Mouse (Mus musculus) pancreas, adult 10 weeks (tissue): ENCODE results near the gene Colgalt2. TPM values are rescaled to one million over a fixed set of nuclear protein-coding genes. Genes with fewer than 3 reads are reported as not detected.

Source experiments
- polyA plus RNA-seq: library from polyadenylated mRNA; stranded (reverse); fragments of 350-450 nt; fragmentation: Illumina TruSeq; extraction: RNeasy Lipid Tissue Mini Kit (QIAGEN cat#74804); gene quantifications from one replicate; pipeline ENCODE4 v1.2.3, GENCODE M21; 2015; ENCODE audit warnings: low read depth, low replicate concordance; ENCODE audit not compliant: insufficient read depth

The Colgalt2 gene
- 3.1 TPM for polyA plus RNA-seq

DNA sequence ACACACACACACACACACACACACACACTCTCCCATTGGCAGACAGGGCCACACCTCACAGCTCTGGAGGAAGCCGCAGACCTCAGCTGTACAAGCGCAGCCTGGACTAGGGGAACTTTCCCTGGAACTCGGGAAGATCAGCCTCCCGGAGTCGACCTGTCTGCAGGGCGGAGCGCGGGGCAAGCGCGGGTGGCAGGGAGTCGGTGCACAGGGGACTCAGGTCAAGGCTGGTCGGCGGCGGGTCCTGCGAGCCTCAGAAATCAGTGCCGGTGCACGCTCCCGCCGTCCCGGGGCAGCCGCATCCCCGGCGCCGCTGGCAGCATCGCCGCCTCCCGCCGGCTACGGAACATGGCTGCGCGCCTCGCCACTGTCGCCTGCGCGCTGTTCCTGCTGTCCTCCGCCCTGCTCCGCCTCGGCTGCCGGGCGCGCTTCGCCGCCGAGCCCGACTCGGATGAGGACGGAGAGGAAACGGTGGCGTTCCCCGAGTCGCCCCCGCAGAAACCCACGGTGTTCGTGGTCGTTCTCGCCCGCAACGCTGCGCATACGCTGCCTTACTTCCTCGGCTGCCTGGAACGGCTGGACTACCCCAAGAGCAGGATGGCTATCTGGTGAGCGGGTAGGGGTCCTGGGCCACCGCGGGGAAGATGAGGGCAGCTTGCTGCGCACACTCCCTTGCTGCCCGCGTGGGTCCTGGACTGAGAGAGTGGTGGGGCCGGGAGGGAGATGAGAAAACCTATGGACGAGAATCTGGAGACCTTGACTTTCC is at the start of gene Colgalt2:
TSS of gene Colgalt2 (plus strand) at position 41 of the 766 bp plus-strand sequence.

DNA sequence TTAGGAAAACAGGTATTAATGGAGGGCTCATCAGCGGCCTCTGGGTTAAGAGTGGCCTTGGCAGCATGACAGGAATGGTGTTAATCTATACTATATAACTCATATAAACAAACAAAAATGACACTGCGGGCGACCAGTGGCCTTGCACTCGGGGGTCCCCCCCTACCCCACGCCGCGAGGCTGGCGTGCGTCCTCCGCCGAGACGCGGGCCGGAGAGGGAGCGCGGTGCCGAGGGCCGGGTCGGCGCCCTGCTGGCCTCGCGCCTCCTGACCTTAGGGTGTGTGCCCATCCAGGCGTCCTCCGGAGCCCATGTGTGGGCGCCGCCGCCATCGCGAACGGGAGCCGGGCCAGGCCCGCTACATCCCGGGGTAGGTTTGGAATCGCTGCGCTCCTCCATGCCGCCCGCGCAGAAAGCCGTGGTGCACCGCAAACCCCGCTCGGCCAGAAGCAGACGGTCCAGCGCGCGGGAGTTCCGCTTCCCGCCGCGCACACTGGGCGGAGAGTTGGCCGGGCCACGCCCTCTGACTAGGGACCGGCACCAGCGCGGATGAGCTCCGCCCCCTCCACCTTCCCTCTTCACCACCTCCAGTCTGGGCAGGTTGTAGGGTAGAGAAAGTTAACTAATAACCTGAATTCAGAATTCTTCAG is 13.3 kb upstream of the Colgalt2 start, which contains the start of gene Tsen15:
TSS of gene Tsen15 (minus strand) at position 501 of the 648 bp plus-strand sequence.

Other genes starting within 250 kb of the Colgalt2 start
- gene Tsen15, start 13.1 kb upstream of the Colgalt2 start, polyA plus RNA-seq: 6.6 TPM